Mouse (Mus musculus): ENCODE results near the gene Sox5.

The Sox5 gene

DNA sequence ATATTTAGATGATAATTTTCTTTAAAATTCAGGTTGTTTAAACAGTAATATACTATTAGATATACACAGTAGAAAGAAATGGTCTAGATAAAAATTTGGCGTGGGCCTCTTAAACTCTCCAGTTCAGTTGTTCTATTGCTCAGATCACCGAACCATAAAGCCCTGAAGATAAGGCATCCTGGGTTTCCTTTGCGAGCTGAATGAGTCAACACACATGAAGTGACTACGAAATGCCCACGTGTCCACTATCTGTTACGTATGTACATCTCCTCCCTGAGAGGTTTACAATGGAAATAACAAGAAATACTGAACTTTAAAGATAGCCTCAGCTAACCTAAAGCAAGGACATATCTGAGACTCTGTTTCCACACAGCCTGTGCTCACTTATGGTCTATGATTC is 296.2 kb downstream of the Sox5 start:
- no peak for DNase-seq (ENCODE audit: low read depth)

DNA sequence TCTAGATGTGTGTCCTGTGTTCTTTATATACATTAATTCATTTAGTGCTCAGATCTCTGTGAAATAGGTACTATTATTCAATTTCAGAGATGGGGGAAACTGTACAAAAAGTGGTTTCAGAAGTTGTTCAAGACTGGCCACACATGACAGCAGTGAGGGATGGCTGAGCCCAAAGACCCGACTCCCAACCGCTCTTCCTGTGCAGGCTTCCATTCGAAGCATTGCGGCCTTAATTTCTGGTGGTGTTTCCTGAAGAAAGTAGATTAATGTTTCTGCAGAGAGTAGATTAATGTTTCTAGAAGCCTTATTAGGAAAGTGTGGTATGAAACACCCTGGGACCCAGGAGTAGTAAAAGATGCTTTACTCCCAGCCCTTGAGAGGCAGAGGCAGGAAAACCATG is 298.6 kb downstream of the Sox5 start:
- no peak for DNase-seq (ENCODE audit: low read depth)

DNA sequence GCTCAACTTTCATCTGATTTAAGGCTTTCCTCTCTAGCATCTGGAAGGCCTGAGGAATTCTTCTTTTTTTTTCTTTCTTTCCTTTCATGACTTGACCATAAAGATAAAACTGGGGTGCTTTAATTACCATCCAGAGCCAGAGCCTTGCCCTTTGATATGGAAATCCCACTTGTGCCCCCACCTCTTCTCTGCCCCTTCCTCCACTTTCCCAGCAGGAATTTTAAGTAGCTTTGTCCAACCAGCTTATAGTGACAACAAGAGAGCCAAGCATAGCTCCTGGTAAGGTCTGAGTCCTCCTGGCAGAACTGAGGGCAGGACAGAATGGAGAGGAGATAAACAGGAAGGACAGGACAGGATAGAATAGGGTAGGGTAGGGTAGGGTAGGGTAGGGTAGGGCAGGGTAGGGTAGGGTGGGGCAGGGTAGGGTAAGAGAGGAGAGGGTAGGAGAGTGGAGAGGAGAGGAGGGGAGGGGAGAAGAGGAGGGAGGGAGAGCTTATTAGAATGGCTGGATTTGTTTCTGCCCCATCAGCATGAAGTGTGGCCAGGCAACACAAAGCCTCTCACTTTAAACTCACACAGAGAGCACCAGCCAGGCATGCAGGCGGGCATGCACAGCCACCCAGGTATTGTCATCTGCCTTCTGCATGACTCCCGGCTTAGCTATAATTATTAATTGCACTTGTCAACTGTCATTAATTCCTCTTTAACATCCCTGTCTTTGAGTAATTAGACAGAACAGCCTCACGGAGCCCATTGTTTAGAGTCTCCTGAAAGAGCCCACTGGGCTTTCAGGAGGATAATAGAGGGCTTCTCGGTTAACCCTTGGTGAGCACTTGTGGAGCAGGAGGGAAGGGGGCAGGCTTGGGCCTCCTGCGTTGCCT is 300.9 kb downstream of the Sox5 start:
- DNase-seq (ENCODE audit: low read depth), result no peak

DNA sequence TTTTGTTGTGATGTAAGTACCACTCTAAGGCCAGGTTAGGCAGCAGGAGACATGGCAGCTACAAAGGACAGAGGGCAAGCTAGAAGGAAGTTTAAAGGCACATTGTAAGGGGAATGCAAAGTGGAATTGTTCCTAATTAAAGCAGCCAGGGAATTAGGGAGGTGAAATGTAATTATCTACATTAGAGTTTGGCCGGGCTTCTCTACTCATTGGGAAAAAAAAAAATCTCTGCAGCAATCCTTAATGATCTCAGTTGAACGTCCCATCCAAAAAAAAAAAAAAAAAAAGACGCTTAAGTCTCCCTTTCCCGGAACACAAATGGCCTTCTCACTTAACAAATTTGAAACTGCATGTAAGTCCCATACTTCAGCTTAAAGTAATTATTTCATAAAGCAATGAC is 301.9 kb downstream of the Sox5 start:
- no peak for DNase-seq (ENCODE audit: low read depth)

DNA sequence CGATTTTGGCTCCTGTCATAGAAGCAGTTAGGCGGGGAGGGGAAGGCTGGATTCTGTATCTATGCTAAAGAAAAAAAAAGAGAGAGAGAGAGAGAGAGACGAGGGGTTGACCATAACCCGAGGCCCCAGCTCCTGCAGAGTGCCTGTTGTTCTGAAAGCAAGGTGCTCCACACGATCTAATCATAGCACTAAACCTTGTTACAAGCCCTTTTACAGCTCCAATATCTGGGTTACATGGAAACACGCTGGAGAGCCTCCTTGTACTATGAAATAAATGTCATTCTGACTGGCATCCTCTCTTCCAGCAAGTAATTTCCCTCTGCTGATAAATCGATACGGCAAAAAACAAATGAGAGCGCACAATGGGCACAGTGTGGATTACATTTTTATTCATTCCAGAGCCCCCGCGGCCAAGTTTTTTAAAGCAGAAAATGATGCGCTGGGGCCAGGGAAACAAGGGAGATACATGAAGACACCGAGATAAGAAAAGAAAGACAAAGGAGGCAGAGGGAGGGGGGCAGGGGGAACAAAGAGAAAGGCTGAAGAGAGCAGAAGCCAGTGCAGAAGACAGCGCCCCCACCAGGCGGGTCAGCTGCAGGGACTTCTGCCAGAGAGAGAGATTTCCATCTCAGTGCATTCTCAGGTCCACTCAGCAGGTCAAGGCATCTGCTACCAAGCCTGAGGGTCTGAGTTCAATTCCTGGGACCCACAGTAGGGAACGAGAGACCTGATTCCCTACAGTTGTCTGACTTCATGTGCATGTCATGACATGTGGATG is 304.3 kb downstream of the Sox5 start:
- DNase-seq (ENCODE audit: low read depth), result no peak

DNA sequence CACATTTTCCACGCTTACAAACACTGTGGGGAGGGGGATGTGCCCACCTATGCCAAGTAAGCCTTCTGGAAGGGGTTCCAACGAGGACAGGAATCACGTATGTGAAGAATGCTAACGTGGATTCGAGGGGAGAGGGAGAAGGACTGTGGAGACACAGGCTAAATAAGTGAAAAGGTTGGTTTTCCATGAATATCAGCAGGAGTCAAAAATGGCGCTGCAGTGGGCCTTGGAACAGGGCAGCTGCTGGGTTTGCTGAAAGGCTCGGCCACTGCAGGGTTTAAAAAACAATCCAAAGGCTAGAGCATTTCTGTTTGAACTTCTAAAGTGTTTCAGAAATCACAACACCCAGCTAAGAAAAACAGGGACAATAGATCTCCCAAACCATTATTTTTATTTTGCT is 308.3 kb downstream of the Sox5 start:
- no peak for DNase-seq (ENCODE audit: low read depth)

DNA sequence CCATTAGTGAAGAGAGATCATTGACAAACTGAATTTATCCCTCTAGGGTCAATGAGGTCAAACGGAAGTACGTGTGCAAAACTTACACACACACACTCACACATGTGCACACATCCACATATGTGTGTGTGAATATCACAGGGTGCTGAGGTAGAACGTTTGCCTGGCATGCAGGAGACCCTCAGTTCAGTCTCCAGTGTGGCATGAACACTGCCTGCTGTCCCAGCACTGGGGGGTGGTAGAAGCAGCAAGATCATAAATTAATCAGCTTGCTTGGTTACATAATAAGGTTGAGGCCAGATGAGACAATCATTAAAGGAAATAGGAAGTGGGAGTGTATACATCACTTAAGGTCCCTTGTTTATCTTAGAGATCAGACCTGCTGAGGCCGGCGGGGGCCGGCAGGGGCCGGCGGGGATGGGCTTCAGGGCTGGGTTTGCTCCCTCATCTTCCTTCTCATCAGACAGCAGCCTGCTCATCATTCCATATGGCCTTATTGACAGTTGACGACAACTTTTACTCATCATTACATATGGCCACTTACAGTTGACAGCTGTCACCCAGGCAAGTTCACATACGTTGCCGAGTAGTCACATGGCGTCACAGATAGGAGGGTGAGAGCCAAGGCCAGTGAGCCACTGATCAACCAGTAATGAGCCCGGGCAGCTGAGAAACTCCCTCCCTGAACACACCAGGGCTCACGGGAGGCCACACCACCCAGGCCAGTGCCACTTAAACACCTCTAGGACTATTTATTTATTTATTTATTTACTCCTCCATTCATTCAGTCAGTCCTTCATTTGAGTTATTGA is 309.5 kb downstream of the Sox5 start:
- no peak for DNase-seq (ENCODE audit: low read depth)

DNA sequence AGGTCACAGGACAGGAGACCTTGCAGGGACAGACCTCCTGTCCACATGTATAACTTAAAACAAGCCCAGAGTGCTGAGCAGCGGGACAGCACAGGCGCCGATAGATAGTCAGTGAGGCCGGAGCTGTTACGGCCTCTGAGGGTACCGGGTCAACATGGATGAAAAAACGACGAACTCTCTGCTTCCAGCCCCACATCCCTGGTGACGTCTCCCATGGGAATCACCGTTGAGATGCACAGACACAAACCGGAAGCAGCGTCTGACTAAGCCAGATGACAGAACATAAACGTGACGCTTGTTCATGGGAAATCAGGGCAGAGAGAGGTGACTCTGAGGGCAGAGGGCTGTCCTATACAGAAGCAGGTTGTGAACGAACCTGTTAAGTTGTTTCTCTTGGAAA is 315.1 kb downstream of the Sox5 start:
- DNase-seq (ENCODE audit: low read depth), result no peak

DNA sequence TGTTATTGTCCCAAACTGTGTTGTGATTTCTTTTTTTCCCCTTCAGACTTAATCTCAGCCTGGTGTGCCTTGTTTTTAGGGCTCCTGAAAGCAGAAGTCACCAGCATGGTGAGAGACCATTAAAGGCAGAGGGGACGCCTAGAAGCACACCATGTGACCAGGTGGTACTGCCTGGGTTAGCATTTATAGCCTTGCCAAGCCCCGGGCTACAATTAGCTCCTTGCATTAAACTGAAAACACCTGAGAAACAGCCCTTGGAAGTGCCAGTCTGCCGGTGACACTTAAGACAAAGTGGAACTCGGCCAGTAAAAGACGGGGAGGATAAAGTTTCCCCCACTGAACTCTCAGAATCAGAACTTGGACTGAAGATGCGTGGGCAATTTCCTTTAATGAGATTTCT is 318.1 kb downstream of the Sox5 start:
- no peak for DNase-seq (ENCODE audit: low read depth)

DNA sequence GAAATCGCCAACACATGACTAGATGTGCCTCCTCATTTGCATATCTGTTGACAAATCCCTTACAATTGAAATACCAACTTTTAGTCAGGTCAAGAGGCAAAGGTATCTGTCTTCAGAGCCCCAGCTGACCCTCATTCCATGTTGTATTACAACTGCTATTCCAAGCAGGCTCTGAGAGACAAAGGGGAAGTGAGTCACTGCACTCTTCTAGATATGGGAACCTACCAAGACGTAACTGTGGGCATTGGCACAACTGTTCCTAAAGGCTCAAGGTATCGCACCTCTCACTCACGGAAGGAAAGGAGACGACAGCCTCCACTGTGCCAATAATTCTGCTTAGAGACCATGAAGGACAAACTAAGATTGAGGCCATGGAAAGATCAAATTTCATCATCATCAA is 318.5 kb downstream of the Sox5 start:
- DNase-seq (ENCODE audit: low read depth), result no peak

DNA sequence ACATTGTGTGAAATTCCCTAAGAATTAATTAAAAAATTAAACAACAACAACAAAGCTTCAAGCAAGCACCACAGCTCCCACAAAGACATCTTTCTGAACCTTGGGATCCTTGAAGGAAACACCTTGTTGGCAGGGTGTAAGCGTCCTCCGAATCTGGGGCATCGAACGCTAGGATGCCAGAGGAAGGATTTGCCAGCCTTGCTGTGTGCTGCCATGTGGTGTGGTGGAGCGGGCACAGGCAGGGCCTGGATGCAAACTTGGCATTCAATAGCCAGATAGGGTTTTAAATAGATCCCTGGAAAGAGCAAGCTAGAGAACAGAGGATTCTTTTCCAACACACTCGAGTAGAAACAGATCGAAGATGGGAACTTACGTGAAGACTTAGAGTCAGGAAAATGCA is 322.3 kb downstream of the Sox5 start:
- DNase-seq (ENCODE audit: low read depth), result no peak

DNA sequence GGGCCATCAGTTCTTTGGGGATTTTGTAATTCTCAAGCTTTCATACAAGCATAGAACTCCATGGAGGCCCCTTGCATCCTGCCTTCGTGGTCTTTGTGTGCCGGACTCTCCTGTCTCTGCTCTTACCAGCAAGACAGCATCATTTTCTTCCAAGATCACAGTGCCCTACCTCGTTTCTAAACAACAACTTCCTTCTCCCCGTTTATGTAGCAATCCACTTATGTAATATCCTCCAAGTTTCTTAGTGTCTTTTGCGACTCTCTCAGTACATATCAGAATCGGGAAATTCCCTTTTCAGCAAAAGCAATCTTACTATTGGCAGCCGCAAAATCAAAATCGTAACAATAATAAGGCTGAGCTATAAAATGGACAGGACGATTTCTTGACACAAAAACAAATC is 324.3 kb downstream of the Sox5 start:
- DNase-seq (ENCODE audit: low read depth), result no peak

DNA sequence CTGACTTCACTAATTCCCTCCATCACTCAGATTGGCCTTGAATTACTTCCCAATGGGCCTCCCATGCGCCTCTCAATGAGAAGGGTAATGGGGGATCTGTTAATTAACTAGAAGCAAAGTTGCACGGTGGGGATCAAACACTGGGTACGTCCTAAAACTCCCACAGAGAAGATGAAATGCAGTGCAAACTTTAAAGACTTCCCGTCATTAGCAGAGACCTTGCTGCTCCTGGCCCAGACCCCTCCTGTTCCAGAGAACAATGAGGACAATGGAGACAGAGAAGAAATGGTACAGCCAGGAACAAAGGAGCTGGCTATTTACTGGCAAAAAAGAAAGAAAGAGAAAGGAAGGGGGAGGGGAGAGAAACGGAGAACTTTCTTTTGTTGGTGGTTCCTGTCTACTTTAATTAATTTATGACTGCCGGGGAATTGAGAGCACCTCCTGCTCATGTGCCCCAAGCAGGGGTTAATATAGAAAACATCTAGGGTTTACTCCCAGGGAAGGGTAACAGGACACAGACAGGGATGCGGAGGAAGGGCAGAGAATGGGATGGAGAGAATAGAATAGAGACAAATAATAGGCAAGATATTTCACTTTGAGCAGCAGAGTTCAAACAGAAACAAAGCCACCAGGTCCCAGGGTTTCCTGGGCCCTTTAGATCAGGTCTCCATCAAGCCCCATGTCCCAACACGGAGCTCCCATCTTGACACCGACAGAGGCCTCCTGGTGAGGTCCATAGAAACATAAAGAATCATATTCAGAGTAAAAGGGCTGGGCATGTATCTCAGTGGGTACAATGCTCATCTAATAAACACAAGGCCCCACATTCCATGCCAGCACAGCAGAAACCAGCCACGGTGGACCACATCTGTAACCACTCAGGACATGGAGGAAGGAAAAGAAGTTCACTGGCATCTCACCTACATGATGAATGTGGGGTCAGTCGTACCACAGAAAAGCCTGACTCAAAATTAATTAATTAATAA is 327.2 kb downstream of the Sox5 start:
- DNase-seq (ENCODE audit: low read depth), result no peak

DNA sequence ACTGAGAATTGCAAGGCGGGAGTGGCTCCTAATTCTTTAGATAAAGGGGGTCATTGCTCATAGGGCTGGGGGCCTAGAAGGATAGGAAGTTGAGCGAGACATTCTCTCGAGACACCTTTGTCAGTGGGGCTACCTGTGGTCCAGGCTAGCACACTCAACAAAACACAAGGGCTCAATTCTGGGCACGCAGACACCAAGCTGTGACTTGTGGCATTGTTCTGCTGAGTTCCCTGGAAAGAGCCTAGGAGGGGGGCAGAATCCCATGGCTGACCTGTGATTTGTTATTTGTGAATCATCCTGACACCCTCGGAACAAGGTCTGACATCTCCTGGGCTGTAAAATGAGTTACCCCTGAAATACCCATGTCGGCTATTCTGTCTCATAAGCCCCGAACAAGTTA is 328.2 kb downstream of the Sox5 start:
- no peak for DNase-seq (ENCODE audit: low read depth)

DNA sequence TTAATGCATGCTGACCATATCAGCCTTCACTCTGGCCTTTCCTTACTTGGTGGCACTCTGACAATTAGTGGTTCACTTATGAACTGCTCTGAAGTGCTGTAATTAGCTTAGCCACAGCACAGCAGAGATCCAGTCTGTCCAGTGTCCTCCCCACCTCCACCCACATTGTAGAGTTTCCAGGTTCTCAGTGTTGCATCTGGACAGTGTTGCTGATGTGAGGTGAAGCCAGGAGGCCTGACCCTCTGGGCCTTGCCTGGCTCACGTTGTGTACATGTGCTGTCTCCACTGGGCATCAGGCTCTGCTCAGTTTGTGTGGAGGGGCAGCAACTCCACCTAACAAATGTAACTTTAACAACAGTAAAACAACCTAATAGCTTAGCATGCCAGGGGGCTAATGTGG is 328.6 kb downstream of the Sox5 start:
- DNase-seq (ENCODE audit: low read depth), result no peak

DNA sequence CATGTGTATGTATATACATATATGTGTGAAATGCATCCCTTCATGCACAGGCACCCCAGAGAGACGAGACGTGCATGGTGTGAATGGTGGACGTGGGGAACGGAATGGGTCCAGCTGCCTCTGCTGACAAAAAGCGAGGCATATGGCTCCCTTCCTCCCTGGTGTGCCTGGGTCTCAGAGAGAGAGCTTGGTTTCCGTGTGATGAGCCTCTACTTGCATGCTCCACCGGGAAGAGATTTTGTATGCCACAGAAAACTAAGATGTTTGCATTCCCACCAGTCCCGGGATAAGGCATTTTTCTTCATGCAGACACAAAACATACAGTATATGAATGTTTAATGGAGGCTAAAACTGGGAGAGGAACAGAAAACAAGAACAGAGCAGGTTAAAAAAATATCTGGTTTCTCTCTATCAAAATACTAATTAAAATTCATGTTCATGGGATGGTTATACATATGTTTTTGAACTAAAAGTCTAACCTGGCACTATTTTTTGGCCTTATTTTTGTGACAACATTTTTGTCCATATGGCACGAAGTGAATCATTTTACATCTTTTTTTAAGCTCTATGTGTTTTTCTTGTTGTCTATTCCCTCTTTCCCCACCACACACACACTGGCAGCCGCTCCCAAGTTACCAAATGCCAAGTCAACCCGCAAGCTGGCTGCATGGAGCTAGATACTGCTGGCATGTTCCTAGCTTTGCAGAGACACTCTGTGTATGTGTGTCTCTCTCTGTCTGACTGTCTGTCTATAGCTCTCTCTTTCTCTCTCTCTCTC is 329.4 kb downstream of the Sox5 start:
- DNase-seq (ENCODE audit: low read depth), result no peak

DNA sequence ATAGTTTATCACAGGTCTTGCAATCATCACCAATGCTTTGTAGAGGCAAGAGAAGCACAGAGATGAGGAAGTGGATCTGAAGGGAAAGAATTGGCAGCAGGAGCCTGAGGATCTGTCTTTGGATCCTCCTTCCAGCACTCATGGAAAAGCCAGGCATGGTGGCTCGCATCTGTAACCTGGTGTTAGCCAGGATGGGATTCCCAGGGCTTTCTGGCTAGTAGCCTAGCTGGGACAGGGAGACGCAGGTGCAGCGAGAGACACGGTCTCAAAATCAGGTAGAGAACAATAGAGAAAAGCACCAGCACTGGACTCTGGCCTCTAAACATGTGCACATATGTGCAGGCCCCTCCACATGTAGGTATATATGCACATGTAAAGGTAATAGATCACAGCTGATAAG is 330.1 kb downstream of the Sox5 start:
- no peak for DNase-seq (ENCODE audit: low read depth)

DNA sequence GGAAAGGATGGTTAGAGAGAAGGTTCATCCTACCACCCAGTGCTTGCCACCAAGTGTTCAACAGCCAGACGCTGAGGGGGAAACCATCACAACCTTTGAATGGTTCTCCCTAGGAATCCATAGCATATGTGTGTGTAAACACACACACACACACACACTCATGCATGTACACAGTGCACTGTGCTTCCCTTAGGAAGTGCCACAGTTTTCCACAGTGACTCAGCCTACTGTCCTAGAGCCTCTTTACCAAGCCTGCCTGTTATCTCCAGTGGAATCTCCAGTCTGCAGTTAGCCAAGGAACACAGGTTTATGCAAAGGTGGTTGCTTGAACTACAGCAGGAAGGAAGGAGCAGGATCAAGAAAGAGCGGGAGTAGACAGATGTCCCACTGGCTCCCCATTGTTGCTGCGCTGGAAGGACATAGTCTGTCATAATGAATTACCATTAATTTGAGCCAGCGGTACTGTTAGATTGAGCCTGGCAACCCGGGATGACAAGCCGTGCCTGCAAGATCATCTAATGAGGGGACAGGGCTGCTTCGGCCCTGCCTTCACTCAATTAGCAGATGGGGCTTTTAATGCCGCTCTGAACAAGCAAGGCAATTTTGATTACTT is 335.9 kb downstream of the Sox5 start:
- no peak for DNase-seq (ENCODE audit: low read depth)

DNA sequence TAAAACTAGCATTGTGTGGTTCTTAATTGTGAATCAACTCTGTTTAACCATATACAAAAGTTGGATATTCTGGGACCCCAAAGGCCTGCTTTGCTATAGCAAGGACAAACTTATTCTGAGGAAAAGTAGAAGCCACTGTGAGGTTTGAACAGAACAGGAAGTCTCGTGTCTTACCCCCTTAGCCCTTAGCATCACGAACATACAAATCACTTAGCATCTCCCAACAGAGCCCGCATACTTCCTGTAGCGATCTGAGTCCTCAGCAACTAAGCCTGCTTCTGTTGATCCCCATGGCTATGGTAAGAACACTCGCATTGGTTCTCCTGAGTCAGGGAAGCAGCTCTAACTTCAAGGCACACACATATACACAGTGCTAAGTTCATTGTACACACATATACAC is 337.4 kb downstream of the Sox5 start:
- peak; percentile 28 for DNase-seq (ENCODE audit: low read depth)

DNA sequence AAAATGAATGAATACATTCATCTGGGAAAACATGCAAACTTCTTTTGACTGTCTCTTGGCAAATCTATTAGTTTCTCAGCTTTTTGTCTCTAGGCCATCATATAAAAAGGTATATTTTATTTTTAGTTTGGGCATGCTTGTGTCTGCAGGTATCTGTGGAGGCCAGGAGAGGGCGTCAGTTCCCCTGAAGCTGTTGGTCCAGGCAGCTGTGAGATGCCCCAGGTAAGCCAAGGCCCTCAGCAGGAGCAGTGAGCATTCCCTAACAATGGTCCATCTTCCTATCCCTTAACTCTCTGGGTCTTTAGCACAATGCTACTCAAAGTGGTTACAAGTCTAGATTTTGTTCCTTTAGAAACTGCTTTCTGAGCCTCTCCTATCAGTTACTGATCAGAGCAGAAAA is 338.1 kb downstream of the Sox5 start:
- no peak for DNase-seq (ENCODE audit: low read depth)

All from naive thymus-derived CD4-positive, alpha-beta T cell, adult 2 months (primary cell).